ENCODE assay signal across 34 mouse cellular contexts in the genomic region with DNA sequence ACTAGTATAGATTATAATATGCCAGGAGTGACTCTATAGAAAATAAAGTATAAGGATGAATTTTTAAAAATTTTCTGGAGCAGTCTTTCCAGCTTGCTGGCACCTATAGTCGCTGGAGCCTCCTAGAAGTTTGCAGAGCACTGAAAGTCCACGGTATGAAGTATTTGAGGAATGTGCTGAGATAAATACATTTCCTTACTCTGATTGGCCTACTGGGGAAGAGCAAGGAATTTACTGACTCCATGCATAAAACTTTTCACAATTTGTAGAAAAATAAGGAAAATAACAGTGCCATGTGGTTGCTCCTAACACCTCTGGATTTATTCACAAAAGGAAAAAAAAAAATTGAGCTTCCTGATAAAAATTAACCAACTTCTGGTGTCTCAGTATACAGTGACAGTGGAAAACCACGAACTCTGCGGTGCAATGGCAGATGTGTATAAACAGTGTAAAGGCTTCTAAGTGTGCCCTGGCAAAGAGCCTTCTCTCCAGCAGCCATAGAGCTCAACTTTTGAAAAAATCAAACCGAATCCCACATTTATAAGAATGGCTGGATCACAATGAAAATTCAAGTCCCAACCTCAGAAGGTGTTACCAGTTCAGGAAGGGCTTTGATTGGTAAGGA. TPM values are rescaled to one million over a fixed set of nuclear protein-coding genes. Genes with fewer than 3 reads are reported as not detected.
A peak's percentile ranks its signal among the peaks of the same experiment; 100 is the strongest.
DNase-seq lines count a peak whose midpoint lies in the region; ATAC-seq and TF ChIP-seq lines count a peak whose summit lies in the region.
"Had no signal": no experiment of that assay in that cellular context is flagged by ENCODE, and none has a peak within 500 bp of the region (broad histone marks: within the 10 kb centered on the region; RNA-seq: fewer than 3 reads in every experiment).

No protein-coding gene starts in this region.

- TF ChIP-seq EP300 in stomach, postnatal 0 days (optimal IDR thresholded peaks at IDR 0.05): no peak

- no peak for ATAC-seq in embryonic facial prominence, embryonic 14.5 days (ENCODE audit: low read depth)
- ATAC-seq in kidney, postnatal 0 days (replicated peaks; ENCODE audit: low FRiP score, low read depth): no peak
- ATAC-seq in stomach, embryonic 15.5 days (ENCODE audit: insufficient read depth, low FRiP score, low read depth): no peak
- ATAC-seq in stomach, postnatal 0 days (ENCODE audit: low FRiP score, low TSS enrichment): no peak
- no peak for ATAC-seq in forebrain, embryonic 16.5 days
- ATAC-seq in hindbrain, postnatal 0 days: no peak
- ATAC-seq: CD4-positive, CD25-positive, alpha-beta regulatory T cell, adult 4 months; forebrain, embryonic 13.5 days; liver, postnatal 0 days had no signal

- H3K4me3 ChIP-seq in embryonic facial prominence, embryonic 14.5 days (ENCODE audit: low read depth, low read length): no peak overlapping the region
- no peak overlapping the region for H3K4me3 ChIP-seq in embryonic facial prominence, embryonic 10.5 days
- H3K4me3 ChIP-seq in kidney, postnatal 0 days (replicated peaks; ENCODE audit: low read depth, low read length): no peak overlapping the region
- no peak overlapping the region for H3K4me3 ChIP-seq in stomach, embryonic 15.5 days (replicated peaks)
- H3K4me3 ChIP-seq in stomach, postnatal 0 days (ENCODE audit: low read depth, low read length): no peak overlapping the region
- no peak overlapping the region for H3K4me3 ChIP-seq in forebrain, embryonic 16.5 days (replicated peaks; ENCODE audit: low read length)
- no peak overlapping the region for H3K4me3 ChIP-seq in hindbrain, postnatal 0 days (ENCODE audit: low read length)
- H3K4me3 ChIP-seq: embryonic facial prominence, embryonic 12.5 days; forebrain, embryonic 13.5 days; gastrocnemius, adult 2 months; neural tube, embryonic 15.5 days had no signal

- H3K9ac ChIP-seq in embryonic facial prominence, embryonic 14.5 days (ENCODE audit: low read depth, low read length): no peak overlapping the region
- no peak overlapping the region for H3K9ac ChIP-seq in kidney, postnatal 0 days (ENCODE audit: low read depth, low read length)
- H3K9ac ChIP-seq in stomach, embryonic 15.5 days: no peak overlapping the region
- no peak overlapping the region for H3K9ac ChIP-seq in stomach, postnatal 0 days (ENCODE audit: low read length)
- H3K9ac ChIP-seq in forebrain, embryonic 16.5 days (replicated peaks; ENCODE audit: low read depth, low read length): no peak overlapping the region
- H3K9ac ChIP-seq in hindbrain, postnatal 0 days (replicated peaks; ENCODE audit: low read length): no peak overlapping the region
- H3K9ac ChIP-seq: embryonic facial prominence, embryonic 12.5 days; forebrain, embryonic 13.5 days; hindbrain, embryonic 14.5 days; liver, postnatal 0 days; neural tube, embryonic 15.5 days had no signal

- 55% methylated on average over 5 of the region's 5 CpGs for WGBS in embryonic facial prominence, embryonic 14.5 days
- 81% methylated on average over 5 of the region's 5 CpGs for WGBS in embryonic facial prominence, embryonic 10.5 days
- WGBS in kidney, postnatal 0 days: 62% methylated on average over 5 of the region's 5 CpGs
- WGBS in stomach, embryonic 15.5 days: 33% methylated on average over 5 of the region's 5 CpGs
- WGBS in stomach, postnatal 0 days: 33% methylated on average over 5 of the region's 5 CpGs
- WGBS in forebrain, embryonic 16.5 days: 88% methylated on average over 5 of the region's 5 CpGs
- WGBS in hindbrain, postnatal 0 days: 82% methylated on average over 5 of the region's 5 CpGs

- H3K27ac ChIP-seq in embryonic facial prominence, embryonic 14.5 days (replicated peaks; ENCODE audit: low read depth, low read length): peak overlapping the region; percentile 6; the same call in 1 of the 2 replicates
- no peak overlapping the region for H3K27ac ChIP-seq in embryonic facial prominence, embryonic 10.5 days (replicated peaks)
- no peak overlapping the region for H3K27ac ChIP-seq in kidney, postnatal 0 days
- H3K27ac ChIP-seq in stomach, embryonic 15.5 days: 0 out of 2 replicates have a peak overlapping the region, but pooled peaks have one; percentile 1
- H3K27ac ChIP-seq in stomach, postnatal 0 days (replicated peaks): no peak overlapping the region
- H3K27ac ChIP-seq in forebrain, embryonic 16.5 days (ENCODE audit: low read length): no peak overlapping the region
- no peak overlapping the region for H3K27ac ChIP-seq in hindbrain, postnatal 0 days
- H3K27ac ChIP-seq: embryonic facial prominence, embryonic 12.5 days; forebrain, embryonic 13.5 days; gastrocnemius, adult 2 months; hindbrain, embryonic 14.5 days; neural tube, embryonic 15.5 days had no signal

- H3K9me3 ChIP-seq in embryonic facial prominence, embryonic 14.5 days (ENCODE audit: control insufficient read depth, low read length): 0 out of 2 replicates have a peak, but pooled peaks cover 10% of the 10 kb centered on the region
- H3K9me3 ChIP-seq in embryonic facial prominence, embryonic 10.5 days: peaks cover 9% of the 10 kb centered on the region; the same call in 1 of the 2 replicates
- H3K9me3 ChIP-seq in kidney, postnatal 0 days (replicated peaks; ENCODE audit: low read length): no peaks in the 10 kb centered on the region; the same call in 1 of the 2 replicates
- H3K9me3 ChIP-seq in stomach, embryonic 15.5 days: no peaks in the 10 kb centered on the region
- no peaks in the 10 kb centered on the region for H3K9me3 ChIP-seq in stomach, postnatal 0 days (ENCODE audit: control insufficient read depth, low read length)
- no peaks in the 10 kb centered on the region for H3K9me3 ChIP-seq in forebrain, embryonic 16.5 days (ENCODE audit: control insufficient read depth, low read length)
- H3K9me3 ChIP-seq in hindbrain, postnatal 0 days (ENCODE audit: low read length): 0 out of 2 replicates have a peak, but pooled peaks cover 2% of the 10 kb centered on the region
- H3K9me3 ChIP-seq: neural tube, embryonic 15.5 days had no signal

- H3K36me3 ChIP-seq in embryonic facial prominence, embryonic 14.5 days (ENCODE audit: control insufficient read depth, insufficient read depth, low read length): peaks cover 14% of the 10 kb centered on the region
- peaks cover 12% of the 10 kb centered on the region for H3K36me3 ChIP-seq in embryonic facial prominence, embryonic 10.5 days (replicated peaks)
- no peaks in the 10 kb centered on the region for H3K36me3 ChIP-seq in kidney, postnatal 0 days (ENCODE audit: insufficient read depth, low read length)
- H3K36me3 ChIP-seq in stomach, embryonic 15.5 days: peaks cover 24% of the 10 kb centered on the region
- H3K36me3 ChIP-seq in stomach, postnatal 0 days (ENCODE audit: control insufficient read depth, insufficient read depth, low read length): peaks cover 4% of the 10 kb centered on the region; the same call in 1 of the 2 replicates
- peaks cover 3% of the 10 kb centered on the region for H3K36me3 ChIP-seq in forebrain, embryonic 16.5 days (ENCODE audit: control insufficient read depth, insufficient read depth)
- no peaks in the 10 kb centered on the region for H3K36me3 ChIP-seq in hindbrain, postnatal 0 days (ENCODE audit: insufficient read depth, low read length)
- H3K36me3 ChIP-seq: neural tube, embryonic 15.5 days had no signal

- peak; percentile 36 for DNase-seq in embryonic facial prominence, embryonic 14.5 days (ENCODE audit: low spot score)
- no peak for DNase-seq in embryonic facial prominence, embryonic 10.5 days (ENCODE audit: low spot score)
- DNase-seq in kidney, postnatal 0 days (ENCODE audit: low spot score): peak; percentile 54
- no peak for DNase-seq in kidney, adult 8-10 months
- DNase-seq in stomach, postnatal 0 days (ENCODE audit: low spot score): no peak
- DNase-seq in hindbrain, postnatal 0 days (ENCODE audit: low spot score): no peak
- DNase-seq: cerebellum, adult 11-12 months; cerebellum, postnatal 14 days; gastrocnemius, adult 2 months; heart, postnatal 10 days; kidney, adult 11 months; kidney, postnatal 14 days; left cerebral cortex, postnatal 4 days; liver, postnatal 0 days; right cerebral cortex, adult 18-20 months; right cerebral cortex, postnatal 4 days had no signal

- H3K27me3 ChIP-seq in embryonic facial prominence, embryonic 14.5 days (replicated peaks; ENCODE audit: control insufficient read depth, insufficient read depth, low read length): no peaks in the 10 kb centered on the region
- no peaks in the 10 kb centered on the region for H3K27me3 ChIP-seq in embryonic facial prominence, embryonic 10.5 days (replicated peaks; ENCODE audit: low read depth, poor library complexity, severe bottlenecking)
- no peaks in the 10 kb centered on the region for H3K27me3 ChIP-seq in kidney, postnatal 0 days (ENCODE audit: insufficient read depth, low read length)
- H3K27me3 ChIP-seq in stomach, embryonic 15.5 days (replicated peaks): no peaks in the 10 kb centered on the region
- H3K27me3 ChIP-seq in stomach, postnatal 0 days (ENCODE audit: control insufficient read depth, insufficient read depth, low read length): no peaks in the 10 kb centered on the region
- no peaks in the 10 kb centered on the region for H3K27me3 ChIP-seq in forebrain, embryonic 16.5 days (replicated peaks; ENCODE audit: control insufficient read depth, insufficient read depth, low read length)
- H3K27me3 ChIP-seq in hindbrain, postnatal 0 days (ENCODE audit: insufficient read depth, low read length): no peaks in the 10 kb centered on the region
- H3K27me3 ChIP-seq: embryonic facial prominence, embryonic 12.5 days; forebrain, embryonic 13.5 days; neural tube, embryonic 15.5 days had no signal

- TF ChIP-seq CTCF in kidney, postnatal 0 days (IDR thresholded peaks at IDR 0.05; ENCODE audit: low read depth): no peak
- TF ChIP-seq CTCF in stomach, postnatal 0 days (IDR thresholded peaks at IDR 0.05; ENCODE audit: low read depth): no peak
- TF ChIP-seq CTCF in hindbrain, postnatal 0 days (IDR thresholded peaks at IDR 0.05; ENCODE audit: low read depth): no peak

- no peak overlapping the region for H3K4me2 ChIP-seq in embryonic facial prominence, embryonic 14.5 days (ENCODE audit: low read depth, low read length)
- H3K4me2 ChIP-seq in kidney, postnatal 0 days (ENCODE audit: low read length): no peak overlapping the region
- no peak overlapping the region for H3K4me2 ChIP-seq in stomach, embryonic 15.5 days
- H3K4me2 ChIP-seq in stomach, postnatal 0 days (replicated peaks; ENCODE audit: low read depth): no peak overlapping the region
- H3K4me2 ChIP-seq in forebrain, embryonic 16.5 days (ENCODE audit: low read length): no peak overlapping the region
- no peak overlapping the region for H3K4me2 ChIP-seq in hindbrain, postnatal 0 days (ENCODE audit: low read depth, low read length)
- H3K4me2 ChIP-seq: embryonic facial prominence, embryonic 12.5 days; forebrain, embryonic 13.5 days; hindbrain, embryonic 14.5 days; liver, embryonic 11.5 days; midbrain, embryonic 11.5 days; neural tube, embryonic 15.5 days had no signal

- no peaks in the 10 kb centered on the region for H3K4me1 ChIP-seq in embryonic facial prominence, embryonic 14.5 days (ENCODE audit: control insufficient read depth, insufficient read depth, low read length)
- H3K4me1 ChIP-seq in embryonic facial prominence, embryonic 10.5 days: no peaks in the 10 kb centered on the region
- no peaks in the 10 kb centered on the region for H3K4me1 ChIP-seq in kidney, postnatal 0 days (replicated peaks; ENCODE audit: insufficient read depth, low read length)
- no peaks in the 10 kb centered on the region for H3K4me1 ChIP-seq in stomach, embryonic 15.5 days
- no peaks in the 10 kb centered on the region for H3K4me1 ChIP-seq in stomach, postnatal 0 days (replicated peaks; ENCODE audit: control insufficient read depth, insufficient read depth)
- no peaks in the 10 kb centered on the region for H3K4me1 ChIP-seq in forebrain, embryonic 16.5 days (replicated peaks; ENCODE audit: control insufficient read depth, insufficient read depth, low read length)
- no peaks in the 10 kb centered on the region for H3K4me1 ChIP-seq in hindbrain, postnatal 0 days (ENCODE audit: insufficient read depth, low read length)
- H3K4me1 ChIP-seq: embryonic facial prominence, embryonic 12.5 days; forebrain, embryonic 13.5 days; neural tube, embryonic 15.5 days had no signal

RNA-seq across cellular contexts. Expression of a gene that starts 46.4 kb away (rescaled TPM):
- polyA plus RNA-seq in embryonic facial prominence, embryonic 14.5 days (2014; fragmentation: Nextera tagmentation; extraction: Ambion mirVana): not detected in 2 replicates
- polyA plus RNA-seq in embryonic facial prominence, embryonic 10.5 days (2016; fragmentation: Nextera tagmentation; extraction: Ambion mirVana): not detected in 2 replicates
- polyA plus RNA-seq in kidney, postnatal 0 days (2015; fragmentation: Nextera tagmentation; extraction: Ambion mirVana): 0.47 and 0.83 TPM in 2 replicates
- 108 and 122 TPM in 2 replicates for polyA plus RNA-seq in stomach, embryonic 15.5 days (2015; fragmentation: Nextera tagmentation; extraction: Ambion mirVana)
- 18.2 and 21.5 TPM in 2 replicates for polyA plus RNA-seq in stomach, postnatal 0 days (2015; fragmentation: Nextera tagmentation; extraction: Ambion mirVana)
- polyA plus RNA-seq in forebrain, embryonic 16.5 days (2015; fragmentation: Nextera tagmentation; extraction: Ambion mirVana): not detected in 2 replicates
- total RNA-seq in hindbrain, postnatal 0 days (2014; rRNA removed): not detected in 2 replicates
- not detected in 2 replicates for polyA plus RNA-seq in hindbrain, postnatal 0 days (2015; fragmentation: Nextera tagmentation; extraction: Ambion mirVana)
- total RNA-seq: adrenal gland, adult 18-20 months; gastrocnemius, adult 2 months; gastrocnemius, postnatal 4 days; heart, postnatal 10 days; layer of hippocampus, adult 18-20 months; layer of hippocampus, postnatal 14 days; left cerebral cortex, adult 8-10 months; left cerebral cortex, postnatal 4 days; megakaryocyte progenitor cell, adult 5-6 weeks; midbrain, postnatal 0 days had no signal
- polyA plus RNA-seq: CD4-positive, CD25-positive, alpha-beta regulatory T cell, adult 4 months; embryonic facial prominence, embryonic 12.5 days; frontal cortex, adult 2 months; hindbrain, embryonic 14.5 days; midbrain, embryonic 11.5 days; midbrain, postnatal 0 days; neural tube, embryonic 15.5 days; testis, adult 2 months had no signal

Comparison
In these comparisons a context has a peak if more than half of its experiments do, and no peak if none do; other contexts are left out.
1. DNase-seq: peak in embryonic facial prominence, embryonic 14.5 days (single experiment) and kidney, postnatal 0 days (single experiment); none in embryonic facial prominence, embryonic 10.5 days (single experiment), kidney, adult 8-10 months (0 of 2), stomach, postnatal 0 days (single experiment) and hindbrain, postnatal 0 days (single experiment).
2. H3K27ac ChIP-seq: peak in embryonic facial prominence, embryonic 14.5 days (single experiment) and stomach, embryonic 15.5 days (single experiment); none in embryonic facial prominence, embryonic 10.5 days (single experiment), kidney, postnatal 0 days (single experiment), stomach, postnatal 0 days (single experiment), forebrain, embryonic 16.5 days (single experiment) and hindbrain, postnatal 0 days (single experiment).
3. RNA of a gene that starts 46.4 kb away (polyA plus RNA-seq): 108 to 122 TPM in stomach, embryonic 15.5 days and 18.2 to 21.5 TPM in stomach, postnatal 0 days; 0.47 to 0.83 TPM in kidney, postnatal 0 days, not detected in embryonic facial prominence, embryonic 14.5 days, not detected in hindbrain, postnatal 0 days, not detected in embryonic facial prominence, embryonic 10.5 days and not detected in forebrain, embryonic 16.5 days; every median in the first group is over 10 times any median in the second.